Mouse (Mus musculus): Measurements from ENCODE around the gene Phactr2.
"Not testable (repeated sequence)": the region's sequence is repeated elsewhere in the genome, so short reads cannot be mapped to it uniquely, and the experiment has no call there.

The Phactr2 gene

DNA sequence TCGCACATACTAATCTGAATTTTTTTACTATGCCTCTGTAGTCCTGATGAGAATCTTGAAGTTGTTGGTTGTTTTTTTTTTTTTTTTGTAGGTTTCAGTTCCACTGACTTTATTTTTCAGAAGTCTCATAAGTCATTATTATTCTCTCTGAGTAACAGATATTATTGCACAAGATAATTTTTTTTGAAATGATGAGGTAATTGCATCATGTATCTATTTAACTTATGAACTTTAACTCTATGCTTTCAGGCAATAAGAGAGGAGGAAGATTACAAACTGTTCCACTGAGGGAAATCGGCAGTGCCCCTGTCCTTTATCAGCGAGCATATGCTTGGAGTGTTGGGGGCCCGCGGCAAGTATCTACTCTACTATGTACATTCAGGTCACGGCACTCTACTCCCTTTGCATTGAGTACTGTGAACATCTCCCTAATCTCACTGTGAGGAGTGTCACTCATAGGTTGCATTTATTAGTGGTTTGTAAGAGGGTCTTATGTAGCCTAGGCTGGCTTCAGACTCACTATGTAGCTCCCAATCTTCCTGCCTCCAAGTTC lies 272.4 kb downstream of the Phactr2 start:
- DNase-seq = no peak

DNA sequence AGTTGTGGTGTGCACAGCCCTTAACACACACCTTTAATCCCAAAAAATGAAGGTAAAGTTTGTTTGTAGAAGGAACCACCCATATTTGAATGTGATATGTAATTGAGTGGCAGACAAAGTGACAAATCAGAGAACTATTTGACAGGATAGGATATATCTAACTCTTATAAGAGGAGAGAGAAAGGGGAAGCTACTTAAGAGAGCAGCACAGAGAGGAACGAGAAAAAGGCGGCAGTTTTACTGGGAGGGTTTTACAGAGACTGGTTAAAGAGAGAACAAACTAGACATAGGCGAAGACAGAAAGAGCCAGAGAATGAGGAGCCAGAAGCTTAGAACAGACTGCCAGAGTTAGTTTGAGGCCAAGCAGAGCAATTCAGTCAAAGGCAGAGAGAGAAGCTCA lies 273.4 kb downstream of the Phactr2 start:
- no peak for DNase-seq

DNA sequence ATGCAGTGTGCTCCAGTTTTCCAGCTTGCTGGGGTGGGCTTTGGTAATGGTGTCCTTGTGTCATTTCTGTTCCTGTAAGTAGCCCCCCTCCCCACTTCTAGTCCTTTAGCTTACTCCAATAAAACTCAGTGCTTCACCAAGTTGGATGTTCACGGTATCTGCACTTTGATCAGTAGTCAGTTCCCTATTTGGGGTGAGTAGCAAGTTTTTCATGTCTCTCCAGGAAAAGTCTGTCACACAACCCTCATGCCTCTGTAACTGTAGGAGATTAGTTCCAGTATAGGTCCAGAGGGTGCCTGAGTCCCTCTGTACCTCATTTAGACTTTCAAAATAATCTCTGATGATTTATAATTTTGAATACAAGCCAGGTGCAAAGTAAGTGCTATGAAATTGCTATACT lies 275.0 kb downstream of the Phactr2 start:
- DNase-seq = no peak

DNA sequence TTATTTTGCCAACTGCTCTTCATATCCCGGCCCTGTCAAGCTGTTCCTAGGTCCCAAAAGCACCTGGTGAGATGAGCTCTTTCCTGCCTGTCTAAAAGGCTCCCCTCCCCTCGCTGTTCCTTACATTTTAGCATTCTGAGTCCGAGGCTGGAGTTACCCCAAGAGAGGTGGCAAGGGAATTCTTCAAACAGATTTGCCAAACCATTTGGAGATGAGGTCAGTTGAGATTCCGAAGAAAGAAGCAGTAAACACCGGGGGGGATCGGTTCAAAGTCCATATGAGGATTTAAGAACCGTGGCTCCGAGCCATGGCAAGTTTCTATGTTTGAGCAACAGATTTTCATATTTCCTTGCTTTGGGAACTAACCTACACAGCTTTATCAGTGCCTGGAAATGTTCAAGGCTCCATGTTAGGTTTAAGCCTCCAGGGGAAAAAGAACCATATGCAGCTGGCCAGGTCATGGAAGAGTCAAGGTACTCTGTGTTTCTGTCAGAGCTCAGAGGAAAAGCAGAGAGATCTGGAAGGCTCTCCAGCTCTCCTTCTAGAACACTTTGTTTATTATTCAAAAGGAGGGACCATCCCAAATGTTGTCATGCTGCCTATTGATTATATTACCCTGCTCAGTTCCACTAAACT lies 277.2 kb downstream of the Phactr2 start:
- no peak for DNase-seq

DNA sequence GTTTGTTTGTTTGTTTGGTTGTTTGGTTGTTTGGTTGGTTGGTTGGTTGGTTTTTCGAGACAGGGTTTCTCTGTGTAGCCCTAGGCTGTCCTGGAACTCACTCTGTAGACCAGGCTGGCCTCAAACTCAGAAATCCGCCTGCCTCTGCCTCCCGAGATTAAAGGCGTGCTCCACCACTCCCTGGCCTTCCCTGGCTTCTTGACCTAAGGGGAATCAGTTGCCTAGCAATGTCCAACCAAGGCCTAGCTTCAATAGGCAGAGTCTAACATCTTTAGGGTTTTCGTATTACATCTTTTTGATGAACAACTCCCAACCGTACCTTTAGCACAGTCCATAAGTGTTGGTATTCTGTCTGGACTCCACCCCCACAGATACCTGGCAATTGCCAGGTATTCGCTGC lies 280.7 kb downstream of the Phactr2 start:
- DNase-seq = not testable (repeated sequence)

DNA sequence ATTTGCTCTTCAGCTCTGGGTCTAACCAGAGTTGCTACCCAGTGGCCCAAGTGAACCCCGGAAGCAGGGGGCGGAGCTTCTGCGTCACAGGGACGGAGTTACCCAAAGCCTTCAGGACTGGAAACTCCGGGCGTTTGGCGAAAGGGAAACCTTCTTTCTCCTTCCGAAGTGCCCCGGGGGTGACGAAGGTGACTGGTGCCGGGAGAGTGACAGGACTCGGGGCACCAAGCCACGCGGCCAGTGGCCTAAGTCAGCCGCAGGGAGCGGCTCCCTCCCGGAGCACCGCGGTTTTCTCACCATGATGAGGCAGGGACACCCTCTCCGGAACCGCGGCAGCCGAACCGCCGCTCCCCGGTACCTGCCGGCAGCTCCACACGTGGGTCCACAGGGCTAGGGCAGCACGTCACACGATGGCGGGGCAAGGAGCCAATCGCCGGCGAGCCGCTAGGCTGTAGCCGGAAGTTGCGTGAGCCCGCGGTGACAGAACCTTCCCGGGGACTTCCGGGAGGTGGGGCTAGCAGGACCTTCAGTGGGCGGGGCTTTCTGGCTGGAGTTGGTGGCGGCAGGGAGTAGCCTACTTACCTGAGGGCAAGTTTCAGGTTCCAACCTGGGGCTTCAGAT lies 281.4 kb downstream of the Phactr2 start, which contains the start of gene Ltv1:
Gene Ltv1, minus strand, starts transcription at position 438 of the 621 bp plus-strand sequence.
- peak; percentile 98 to 99 for DNase-seq

DNA sequence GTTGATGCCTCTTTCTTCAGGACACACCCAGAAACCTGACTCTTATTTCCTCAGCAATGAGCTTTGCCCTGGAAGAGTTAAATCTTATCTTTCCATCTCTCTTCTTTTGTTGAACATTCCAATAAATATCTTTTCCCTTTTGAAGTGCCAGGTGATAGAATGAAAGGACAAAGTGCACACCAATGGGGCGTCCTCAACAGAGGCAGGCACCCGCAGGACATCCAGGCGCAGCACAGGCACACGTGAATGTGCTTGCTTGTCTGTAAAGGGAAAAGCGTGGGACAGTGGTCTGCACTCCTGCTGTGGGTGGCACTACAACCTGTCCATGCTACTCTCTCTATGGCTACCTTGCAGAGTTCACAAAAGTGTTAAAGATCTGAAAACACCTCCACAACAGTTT lies 284.3 kb downstream of the Phactr2 start:
- DNase-seq = no peak

DNA sequence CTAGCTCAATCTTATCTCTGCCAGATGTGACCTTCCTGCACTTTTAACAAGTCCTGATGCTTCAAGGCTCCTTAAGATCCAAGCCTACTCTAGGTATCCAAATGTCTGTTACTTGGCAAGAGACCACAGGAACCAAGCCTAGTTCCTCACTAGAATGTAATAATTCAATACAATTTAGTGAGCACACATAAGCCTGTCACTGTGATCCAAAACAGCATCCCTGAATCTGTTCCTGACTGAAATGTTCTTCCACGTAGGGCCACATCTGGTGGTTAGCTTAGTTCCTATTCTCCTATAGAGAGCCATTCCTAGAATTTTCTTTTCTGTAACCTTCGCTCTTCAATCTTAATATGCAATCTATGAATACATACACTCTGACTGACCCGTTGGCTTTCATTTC lies 287.5 kb downstream of the Phactr2 start:
- DNase-seq = no peak

DNA sequence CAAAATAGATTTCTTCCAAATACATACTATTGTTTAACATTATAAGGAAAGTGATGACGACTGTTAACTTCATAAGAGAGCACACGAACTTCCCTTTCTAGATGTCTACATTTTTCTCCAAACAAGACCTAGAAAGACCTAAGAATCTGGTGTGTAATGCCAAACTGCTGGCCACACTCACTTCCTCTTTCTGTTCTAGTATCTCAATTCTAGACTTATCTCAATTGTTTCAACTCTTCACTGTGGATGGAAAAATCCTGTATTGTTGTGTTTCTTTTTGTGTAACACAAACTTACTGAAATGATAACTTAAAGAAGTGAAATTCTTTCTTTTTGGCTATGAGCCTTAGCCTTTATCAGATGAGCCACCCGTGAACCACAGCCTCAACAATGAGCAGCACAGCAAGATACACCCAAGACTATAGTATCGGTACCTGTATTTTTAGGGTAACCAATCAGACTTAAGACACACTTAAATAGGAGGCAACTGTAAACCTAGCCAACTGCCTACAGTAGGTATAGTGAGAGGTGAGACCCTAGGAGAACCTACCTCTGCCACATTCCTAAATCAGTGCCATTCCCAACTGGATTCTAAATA lies 289.9 kb downstream of the Phactr2 start:
- no peak for DNase-seq

DNA sequence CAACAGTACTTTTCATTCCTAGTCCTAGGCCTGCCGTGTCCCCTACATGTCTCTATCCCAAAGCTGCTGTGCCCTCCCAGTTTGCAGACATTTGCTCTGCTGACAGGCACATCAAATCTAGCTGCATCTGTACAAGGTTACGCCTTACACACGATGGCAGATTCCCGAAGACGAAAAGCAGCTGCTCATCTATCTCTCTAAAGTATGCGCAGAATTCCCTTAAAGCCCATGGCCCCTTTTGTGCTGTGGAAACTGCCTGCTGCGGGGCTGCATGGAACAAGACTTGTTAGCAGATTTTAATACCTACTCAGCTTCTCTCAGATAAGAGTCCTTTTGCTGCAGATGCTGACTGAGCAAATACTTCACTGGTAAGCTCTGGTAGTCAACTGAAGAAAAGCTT lies 294.0 kb downstream of the Phactr2 start:
- DNase-seq = no peak

DNA sequence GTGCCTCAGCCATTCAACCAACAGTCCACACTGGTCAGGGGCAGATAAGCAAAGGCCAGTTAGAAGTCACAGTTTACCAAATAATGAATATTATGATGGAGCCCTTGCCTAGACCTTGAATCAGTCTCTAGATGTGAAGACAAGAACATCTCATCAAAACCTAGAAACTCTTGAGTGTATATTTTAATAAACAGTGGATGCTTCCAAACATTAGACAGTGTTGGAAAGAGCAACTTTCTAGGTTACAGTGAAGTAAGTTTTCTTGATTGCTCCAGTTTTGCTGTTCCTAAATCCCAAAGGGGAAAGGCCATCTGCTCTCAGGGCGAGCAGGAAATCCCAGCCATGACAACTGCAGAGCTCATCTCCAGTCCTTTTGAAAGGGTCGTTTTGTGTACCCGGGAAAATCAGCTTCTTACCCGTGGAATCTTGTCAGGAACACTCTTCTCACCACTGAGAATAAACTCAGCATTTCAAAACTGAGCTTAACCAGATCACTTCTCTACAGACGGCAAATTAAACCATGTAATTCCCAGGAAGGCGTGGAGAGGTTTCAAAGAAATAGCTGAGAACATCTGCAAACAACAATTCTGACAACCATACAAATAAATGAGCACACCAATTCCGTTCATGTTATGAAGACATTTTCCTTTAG lies 296.1 kb downstream of the Phactr2 start, which contains the start of gene Zc2hc1b:
Gene Zc2hc1b, minus strand, starts transcription at position 51 of the 652 bp plus-strand sequence.
- no peak for DNase-seq

DNA sequence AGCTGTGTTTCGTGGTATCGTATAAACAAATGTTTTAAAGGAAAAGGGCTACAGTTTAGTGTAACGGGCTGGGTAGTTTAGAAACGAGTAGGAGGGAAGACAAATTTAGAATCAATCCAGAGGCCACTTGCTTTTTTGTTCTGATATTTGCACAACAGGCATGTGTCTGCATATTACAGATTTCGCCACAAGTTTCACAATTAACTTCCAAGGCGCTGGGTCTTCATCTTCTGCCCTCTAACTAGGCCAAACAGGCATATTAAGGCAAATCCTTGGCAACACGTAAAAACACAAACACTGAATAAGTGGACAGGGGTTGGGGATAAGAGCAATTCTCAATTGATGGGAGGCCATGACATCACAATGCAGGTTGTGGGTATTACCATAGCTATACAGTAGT lies 298.3 kb downstream of the Phactr2 start:
- no peak for DNase-seq

DNA sequence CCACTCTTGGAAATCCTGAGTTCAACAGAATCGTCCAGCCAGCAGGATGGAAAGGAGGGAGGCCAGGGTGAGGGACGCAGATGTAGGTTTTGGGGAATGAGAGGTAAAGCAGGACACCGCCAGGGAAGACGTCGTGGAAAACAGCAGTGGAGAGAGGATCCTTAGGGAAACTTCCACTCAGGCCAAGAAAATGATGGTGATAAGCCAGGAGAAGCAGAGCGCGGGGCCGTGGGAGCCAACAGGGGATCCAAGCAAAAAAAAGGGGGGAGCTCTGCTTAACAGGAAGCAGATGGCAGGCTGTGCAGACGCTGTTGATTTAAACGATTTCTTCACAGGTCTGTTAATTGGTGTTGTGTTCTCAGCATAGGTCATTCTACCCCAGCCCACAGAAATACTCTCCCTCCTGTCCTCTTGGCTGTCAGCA lies 301.4 kb downstream of the Phactr2 start:
- peak; percentile 32 to 48 for DNase-seq

DNA sequence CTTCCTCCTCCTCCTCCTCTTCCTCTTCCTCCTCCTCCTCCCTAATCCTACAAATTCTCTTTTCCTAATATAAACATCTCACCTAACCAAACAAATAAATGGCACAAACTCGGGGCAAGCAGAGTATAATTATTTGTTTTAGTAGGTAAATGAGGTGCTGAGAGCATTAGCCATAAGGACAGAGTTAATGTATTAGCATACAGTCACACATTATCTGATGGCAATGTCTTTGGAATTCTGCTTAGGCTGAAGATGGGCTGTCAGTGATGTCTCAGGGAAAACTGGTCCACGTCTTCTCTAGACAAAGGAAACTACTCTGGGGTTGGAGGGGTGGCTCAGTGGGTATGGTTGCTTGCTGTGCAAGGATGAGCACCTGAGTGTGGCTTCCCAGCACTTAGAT lies 302.8 kb downstream of the Phactr2 start:
- no peak for DNase-seq

DNA sequence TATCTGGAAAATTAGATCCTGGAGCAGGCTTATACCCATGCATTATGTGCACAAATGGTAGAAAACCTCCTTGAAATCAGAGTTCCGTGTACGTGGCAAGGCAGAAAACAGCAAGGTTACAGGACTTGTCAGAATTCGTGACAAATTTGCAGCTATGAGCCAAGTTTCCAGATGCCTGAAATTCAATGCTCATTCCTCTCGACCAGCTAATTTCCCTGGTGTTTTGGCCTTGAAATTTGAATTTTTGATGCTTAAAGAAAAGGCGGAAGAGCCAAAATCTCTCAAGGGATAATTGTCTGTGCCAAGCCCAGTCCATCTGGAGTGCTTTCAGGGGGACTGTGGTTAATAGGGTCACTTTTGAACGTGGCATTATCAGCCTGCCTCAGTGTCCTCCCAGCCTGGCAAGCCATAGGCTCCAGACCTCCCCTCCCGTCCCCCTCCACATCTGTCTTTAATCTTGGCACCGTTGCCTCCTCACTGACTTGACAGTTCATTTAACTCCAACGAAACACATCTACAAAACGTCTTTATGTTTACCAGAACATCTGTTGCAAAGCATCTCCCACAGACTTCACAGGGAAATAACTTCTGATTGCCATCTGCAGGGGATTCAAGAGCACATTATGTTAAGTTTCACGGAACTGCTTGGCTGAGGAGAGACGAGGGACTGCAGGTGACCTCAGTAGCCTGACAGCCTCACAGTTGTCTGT lies 303.3 kb downstream of the Phactr2 start:
- DNase-seq = peak; percentile 15 to 33

DNA sequence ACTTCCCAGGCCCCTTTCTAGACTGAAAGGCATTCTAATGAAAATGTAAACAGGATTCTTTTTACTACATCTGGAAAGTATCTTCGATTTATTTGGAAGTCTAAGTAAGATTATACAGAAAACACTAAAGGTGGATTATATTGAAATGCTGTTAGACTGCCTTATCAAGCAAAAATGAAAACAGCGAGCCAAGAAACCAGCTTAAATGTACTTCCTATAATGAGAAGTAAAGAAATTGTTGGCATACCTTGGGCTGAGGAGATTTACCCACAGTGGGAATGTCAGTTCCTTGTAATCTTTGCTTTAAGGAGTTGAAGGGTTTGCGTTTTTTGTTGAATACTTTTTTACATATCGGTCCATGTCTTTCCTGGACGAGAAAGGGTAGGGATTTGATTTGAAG lies 305.8 kb downstream of the Phactr2 start:
- DNase-seq = no peak

DNA sequence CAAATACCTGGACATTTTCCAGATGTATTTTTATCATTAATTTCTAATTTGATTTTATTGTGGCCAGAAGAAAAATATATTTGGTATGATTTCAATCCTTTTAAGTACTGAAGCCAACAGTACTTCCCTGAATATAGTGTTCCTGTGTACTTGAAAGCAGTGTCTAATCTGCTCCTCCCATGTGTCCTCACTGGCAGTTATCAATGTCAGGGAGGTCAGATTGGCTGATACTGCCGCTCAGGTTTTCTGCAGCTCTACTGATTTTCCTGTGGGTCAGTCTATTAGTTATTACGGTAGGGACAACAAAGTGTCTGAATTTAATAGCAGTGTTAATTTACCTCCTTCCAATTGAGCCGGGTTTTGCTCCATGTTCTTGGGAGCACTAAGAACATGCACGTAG lies 312.2 kb downstream of the Phactr2 start:
- DNase-seq = no peak

DNA sequence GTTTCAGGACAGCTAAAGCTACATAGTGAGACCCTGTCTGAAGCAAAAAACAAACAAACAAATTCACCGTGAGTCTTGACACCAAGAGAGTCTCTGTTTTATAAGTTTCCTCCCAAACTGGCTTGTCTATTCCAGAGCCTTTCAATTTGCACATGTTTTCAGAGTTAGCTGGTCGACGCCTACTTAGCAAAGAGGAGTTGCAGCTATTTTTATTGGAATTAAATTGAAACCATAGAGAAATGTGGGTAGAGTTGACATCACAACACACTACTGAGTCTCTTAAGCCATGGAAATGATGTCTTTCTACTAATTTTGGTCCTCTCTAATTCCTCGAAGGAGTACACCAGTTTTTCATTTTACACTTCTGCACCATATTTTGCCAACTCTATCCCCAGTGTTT lies 313.3 kb downstream of the Phactr2 start:
- no peak for DNase-seq
